Mouse (Mus musculus) hindbrain, embryonic 12.5 days (tissue): Measurements from ENCODE around the gene Pklr. TPM values are rescaled to one million over a fixed set of nuclear protein-coding genes. Genes with fewer than 3 reads are reported as not detected.
"Not testable (repeated sequence)": the region's sequence is repeated elsewhere in the genome, so short reads cannot be mapped to it uniquely, and the experiment has no call there.

Source experiments
- ATAC-seq: fragments of 200-750 bp; cut with Nextera tagmentation; 2 replicates; pipeline ENCODE4 v1.8.0; 2017; ENCODE audit warnings: moderate TSS enrichment; ENCODE audit not compliant: low FRiP score
- H3K27ac ChIP-seq: fragments of 300-500 bp; sonication (generic); 2 replicates; pipeline ENCODE4 v1.5.1; 2016; ENCODE audit warnings: mild to moderate bottlenecking
- H3K27me3 ChIP-seq: fragments of 300-500 bp; sonication (generic); 2 replicates; pipeline ENCODE4 v1.6.1; 2016; ENCODE audit warnings: mild to moderate bottlenecking
- H3K36me3 ChIP-seq: fragments of 300-500 bp; sonication (generic); 2 replicates; pipeline ENCODE4 v1.6.1; 2016; ENCODE audit warnings: mild to moderate bottlenecking
- H3K4me1 ChIP-seq: fragments of 300-500 bp; sonication (generic); 2 replicates; pipeline ENCODE4 v1.6.1; 2016
- H3K4me2 ChIP-seq: fragments of 300-500 bp; sonication (generic); replicated peaks from 2 replicates; pipeline ENCODE4 v1.6.1; 2016; ENCODE audit warnings: mild to moderate bottlenecking
- H3K4me3 ChIP-seq: fragments of 300-500 bp; sonication (generic); 2 replicates; pipeline ENCODE4 v1.5.1; 2016; ENCODE audit warnings: mild to moderate bottlenecking
- H3K9ac ChIP-seq: fragments of 300-500 bp; sonication (generic); 2 replicates; pipeline ENCODE4 v1.6.1; 2016; ENCODE audit warnings: mild to moderate bottlenecking, moderate library complexity
- H3K9me3 ChIP-seq: fragments of 300-500 bp; sonication (generic); replicated peaks from 2 replicates; pipeline ENCODE4 v1.6.1; 2016; ENCODE audit warnings: mild to moderate bottlenecking
- WGBS: fragments of 180-500 bp; shearing (Covaris S2); methylation state at CpG from one replicate; pipeline ENCODE4 v1.1.7; 2016; 5-methylcytosine and 5-hydroxymethylcytosine counted together
- polyA plus RNA-seq: library from polyadenylated mRNA; unstranded; fragments of >200 nt; fragmentation: Nextera tagmentation; extraction: Ambion mirVana; gene quantifications from 2 replicates; pipeline ENCODE4 v1.2.1, GENCODE M21; 2016

The Pklr gene
- polyA plus RNA-seq, 1 experiment from 2014 or later: 0.96 TPM

DNA sequence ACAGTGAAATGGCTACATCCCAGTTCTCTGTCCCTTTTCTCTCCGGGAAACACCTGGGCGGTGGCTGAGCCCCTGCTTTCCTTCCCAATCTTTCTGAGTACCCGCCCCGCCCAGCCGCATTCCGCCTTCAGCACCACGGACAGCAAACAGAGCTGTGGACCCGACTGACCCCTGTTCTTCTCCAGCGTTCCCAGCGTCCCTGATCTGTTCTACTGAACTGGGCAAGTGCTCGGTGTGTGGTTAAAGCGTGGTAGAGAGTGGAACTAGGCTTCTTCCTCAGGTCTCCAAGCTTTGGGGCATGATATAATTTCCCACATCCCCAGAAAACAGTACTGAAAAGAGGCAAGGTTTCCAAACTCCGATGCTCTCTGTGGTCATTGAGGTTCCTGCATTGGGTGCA, 23.3 kb downstream of the Pklr start:
- ATAC-seq: no peak
- H3K27me3 ChIP-seq: peaks cover 17% of the 10 kb centered on the region
- WGBS: 2% methylated on average over 13 of the region's 13 CpGs
- no peak overlapping the region for H3K27ac ChIP-seq
- H3K4me3 ChIP-seq: peak overlapping the region; percentile 58
- peak overlapping the region; percentile 67 for H3K9ac ChIP-seq
- H3K9me3 ChIP-seq: no peaks in the 10 kb centered on the region
- peak overlapping the region; percentile 88 for H3K4me2 ChIP-seq
- H3K4me1 ChIP-seq: peaks cover 31% of the 10 kb centered on the region
- no peaks in the 10 kb centered on the region for H3K36me3 ChIP-seq

DNA sequence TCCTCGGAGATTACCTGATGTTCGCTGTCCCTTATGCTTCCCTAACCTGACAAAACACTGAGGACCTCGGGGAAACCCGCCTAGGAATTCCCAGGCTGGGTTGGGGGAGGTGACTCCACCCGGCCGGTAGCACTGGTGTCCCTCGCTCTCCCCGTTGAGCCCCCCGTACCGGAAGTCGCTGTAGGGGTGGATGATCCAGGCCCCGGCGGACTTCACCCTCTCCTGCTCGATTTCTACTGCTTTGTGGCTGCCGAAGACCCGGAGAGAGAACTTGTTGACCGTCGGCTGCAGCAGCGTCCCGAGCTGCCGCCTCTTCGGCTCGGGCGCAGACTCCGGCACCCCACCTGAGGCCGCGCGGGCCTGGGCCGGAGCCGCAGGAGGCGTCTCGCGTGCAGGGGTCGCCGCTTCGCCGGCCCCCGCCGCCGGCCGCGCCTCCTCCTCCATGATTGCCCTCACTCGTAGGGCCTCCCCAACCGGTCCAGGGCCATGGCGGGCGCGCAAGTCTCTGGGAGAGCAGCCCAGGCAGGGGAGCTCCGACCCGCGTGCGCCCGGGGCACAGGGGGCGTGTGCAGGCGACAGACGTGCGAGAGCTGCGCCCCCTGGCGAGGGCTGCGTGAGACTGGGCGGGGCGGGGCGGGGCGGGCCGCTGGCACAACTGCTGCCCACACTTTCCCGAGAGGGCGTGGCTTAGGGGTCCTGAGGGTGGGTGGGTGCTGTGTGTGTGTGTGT, 23.8 kb downstream of the Pklr start, which contains the start of gene Hcn3:
TSS of gene Hcn3 (minus strand) at position 581 of the 729 bp plus-strand sequence.
- no peaks in the 10 kb centered on the region for H3K36me3 ChIP-seq
- peaks cover 17% of the 10 kb centered on the region for H3K27me3 ChIP-seq
- ATAC-seq: peak; percentile 82
- no peaks in the 10 kb centered on the region for H3K9me3 ChIP-seq
- peak within 1 kb of the TSS; percentile 58 for H3K4me3 ChIP-seq
- peak within 1 kb of the TSS; percentile 67 for H3K9ac ChIP-seq
- peak within 1 kb of the TSS; percentile 52; the same call in 1 of the 2 replicates for H3K27ac ChIP-seq
- WGBS: under 1% methylated on average over 63 of the region's 66 CpGs
- H3K4me2 ChIP-seq: peak within 1 kb of the TSS; percentile 88
- H3K4me1 ChIP-seq: peaks cover 31% of the 10 kb centered on the region

DNA sequence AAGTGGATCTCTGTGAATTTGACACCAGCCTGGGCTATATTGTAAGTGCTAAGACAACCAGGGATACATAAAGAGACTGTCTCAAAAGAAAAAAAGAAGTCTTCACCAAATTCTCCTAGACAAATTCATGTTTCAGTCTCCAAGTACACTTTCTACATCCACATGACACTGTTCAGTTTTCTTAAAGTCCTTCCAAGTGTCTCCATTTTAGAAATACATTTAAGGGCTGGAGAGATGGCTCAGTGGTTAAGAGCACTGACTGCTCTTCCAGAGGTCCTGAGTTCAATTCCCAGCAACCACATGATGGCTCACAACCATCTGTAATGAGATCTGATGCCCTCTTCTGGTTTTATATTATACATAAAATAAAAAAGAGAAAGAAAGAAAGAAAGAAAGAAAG, 25.3 kb downstream of the Pklr start:
- H3K4me3 ChIP-seq, ATAC-seq, H3K27ac ChIP-seq, H3K9ac ChIP-seq, H3K36me3 ChIP-seq, H3K4me2 ChIP-seq, H3K9me3 ChIP-seq: not testable (repeated sequence)
- H3K27me3 ChIP-seq: peaks cover 12% of the 10 kb centered on the region
- H3K4me1 ChIP-seq: peaks cover 41% of the 10 kb centered on the region

DNA sequence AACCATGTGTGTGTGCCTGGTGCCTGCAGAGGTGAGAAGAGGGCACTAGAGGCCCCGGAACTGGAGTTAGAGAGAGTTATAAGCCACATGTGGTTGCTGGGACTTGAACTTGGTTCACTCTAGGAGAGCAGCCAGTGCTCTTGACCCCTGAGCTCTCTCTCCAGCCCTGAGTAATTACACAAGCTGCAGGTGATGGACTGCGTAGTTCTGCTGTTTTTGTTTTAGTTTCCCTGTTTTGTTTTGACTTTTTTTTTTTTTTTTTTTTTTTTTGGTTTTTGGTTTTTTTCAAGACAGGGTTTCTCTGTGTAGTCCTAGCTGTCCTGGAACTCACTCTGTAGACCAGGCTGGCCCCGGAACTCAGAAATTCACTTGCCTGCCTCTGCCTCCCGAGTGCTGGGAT, 25.8 kb downstream of the Pklr start:
- H3K27me3 ChIP-seq: peaks cover 12% of the 10 kb centered on the region
- H3K9me3 ChIP-seq: no peaks in the 10 kb centered on the region
- H3K4me3 ChIP-seq: no peak overlapping the region
- peaks cover 3% of the 10 kb centered on the region; the same call in 1 of the 2 replicates for H3K36me3 ChIP-seq
- H3K9ac ChIP-seq: no peak overlapping the region
- no peak overlapping the region for H3K4me2 ChIP-seq
- peaks cover 47% of the 10 kb centered on the region for H3K4me1 ChIP-seq
- 81% methylated on average over 4 of the region's 4 CpGs for WGBS
- no peak for ATAC-seq
- no peak overlapping the region for H3K27ac ChIP-seq

DNA sequence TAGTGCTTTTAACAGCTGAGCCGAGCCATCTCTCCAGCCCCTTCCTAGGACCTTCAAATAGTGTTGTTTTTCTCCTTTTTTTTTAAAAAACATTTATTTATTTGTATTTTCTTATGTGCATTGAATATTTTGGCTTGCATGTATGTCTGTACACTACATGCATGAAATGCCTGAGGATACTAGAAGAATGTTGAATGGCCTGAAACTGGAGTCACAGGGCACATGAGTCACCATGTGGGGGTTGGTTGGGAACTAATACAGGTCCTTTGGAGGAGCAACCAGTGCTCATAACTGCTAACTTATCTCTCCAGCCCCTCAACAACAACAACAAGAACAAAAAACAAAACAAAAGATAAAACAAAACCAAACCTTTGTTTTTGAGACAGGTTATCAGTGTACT, 27.2 kb downstream of the Pklr start:
- no peak overlapping the region for H3K9ac ChIP-seq
- peaks cover 13% of the 10 kb centered on the region for H3K36me3 ChIP-seq
- no peak overlapping the region for H3K27ac ChIP-seq
- peaks cover 12% of the 10 kb centered on the region for H3K27me3 ChIP-seq
- no peaks in the 10 kb centered on the region for H3K9me3 ChIP-seq
- ATAC-seq: no peak
- H3K4me1 ChIP-seq: peaks cover 47% of the 10 kb centered on the region
- 68% methylated on average over 1 of the region's 1 CpGs for WGBS
- H3K4me3 ChIP-seq: no peak overlapping the region
- no peak overlapping the region for H3K4me2 ChIP-seq

DNA sequence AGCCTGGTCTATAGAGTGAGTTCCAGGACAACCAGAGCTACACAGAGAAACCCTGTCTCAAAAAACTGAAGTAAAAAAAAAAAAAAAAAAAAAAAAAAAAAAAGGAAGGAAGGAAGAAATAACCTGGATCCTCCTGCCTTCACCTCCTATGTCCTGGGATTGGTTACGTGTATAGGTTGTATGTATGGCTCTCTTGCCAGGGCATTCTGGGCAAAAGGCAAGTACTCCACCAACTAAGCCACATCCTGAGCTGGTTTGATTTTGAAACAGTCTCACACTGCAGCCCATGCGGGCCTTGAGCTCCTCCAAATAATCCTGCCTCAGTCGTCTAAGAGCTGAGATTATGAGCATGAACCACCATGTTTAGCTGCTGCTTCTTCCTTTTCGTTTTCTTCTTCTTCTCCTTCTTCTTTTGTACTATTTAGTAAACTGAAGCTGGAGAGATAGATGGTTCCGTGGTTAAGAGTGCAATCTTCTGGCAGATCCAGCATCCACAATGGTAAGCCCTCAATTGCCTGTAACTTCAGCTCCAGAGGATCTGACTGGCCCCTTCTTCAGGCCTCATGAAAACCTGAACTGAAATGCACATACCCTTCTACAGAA, 27.8 kb downstream of the Pklr start:
- Histone ChIP-seq H3K4me1 (peaks cover 41% of the 10 kb centered on the region), H3K4me2 (peak overlapping the region; percentile 58), H3K36me3 (peaks cover 19% of the 10 kb centered on the region), H3K27me3 (peaks cover 5% of the 10 kb centered on the region), H3K9ac (peak overlapping the region; percentile 98), H3K9me3 (no peaks in the 10 kb centered on the region), H3K27ac (peak overlapping the region; percentile 96; the same call in 1 of the 2 replicates), H3K4me3 (peak overlapping the region; percentile 92; the same call in 1 of the 2 replicates)
- 75% methylated on average over 5 of the region's 5 CpGs for WGBS
- ATAC-seq: no peak

DNA sequence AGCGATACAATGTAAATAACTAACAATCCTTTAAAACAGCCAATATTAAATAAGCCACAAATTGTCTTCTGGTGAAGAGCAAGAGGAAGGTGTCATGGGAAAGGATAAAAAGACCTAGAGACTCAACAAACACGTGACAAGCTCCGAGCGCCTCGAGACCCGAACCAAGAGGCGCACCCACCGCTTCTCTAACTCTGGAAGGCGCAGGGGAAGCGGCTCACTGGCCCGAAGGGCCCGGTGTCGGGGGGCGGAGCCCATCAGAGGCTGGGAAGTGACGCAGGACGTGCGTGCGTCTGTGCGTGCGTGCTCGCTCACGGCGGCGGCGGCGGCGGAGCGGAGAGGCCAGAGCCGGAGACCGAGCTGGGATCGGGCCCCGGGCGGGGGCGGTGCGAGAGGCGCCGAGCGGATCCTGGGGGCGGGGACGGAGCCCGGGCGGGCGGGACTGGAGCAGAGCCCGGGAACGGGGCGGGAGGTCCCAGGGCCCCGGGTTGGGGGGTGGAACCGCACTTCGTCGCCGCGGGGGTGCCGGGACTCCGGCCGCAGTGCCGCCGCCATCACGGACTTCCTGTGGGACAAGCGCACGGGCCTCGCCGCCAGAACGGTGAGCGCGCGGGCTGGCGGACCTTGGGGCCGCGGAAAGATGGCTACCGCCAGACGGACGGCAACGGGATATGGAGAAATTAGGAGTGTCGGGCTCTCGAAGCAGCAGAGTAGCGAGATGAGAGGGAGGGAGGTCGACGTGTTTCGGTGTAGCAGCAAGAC, 28.7 kb downstream of the Pklr start, which contains the start of gene Clk2:
TSS of gene Clk2 (plus strand) at position 290 of the 762 bp plus-strand sequence.
- Histone ChIP-seq H3K9ac (peak within 1 kb of the TSS; percentile 98), H3K4me2 (peak within 1 kb of the TSS; percentile 58), H3K27ac (peak within 1 kb of the TSS; percentile 96), H3K4me1 (peaks cover 31% of the 10 kb centered on the region), H3K36me3 (peaks cover 29% of the 10 kb centered on the region), H3K27me3 (no peaks in the 10 kb centered on the region), H3K4me3 (peak within 1 kb of the TSS; percentile 92), H3K9me3 (no peaks in the 10 kb centered on the region)
- peak; percentile 92 for ATAC-seq
- 1% methylated on average over 78 of the region's 79 CpGs for WGBS

DNA sequence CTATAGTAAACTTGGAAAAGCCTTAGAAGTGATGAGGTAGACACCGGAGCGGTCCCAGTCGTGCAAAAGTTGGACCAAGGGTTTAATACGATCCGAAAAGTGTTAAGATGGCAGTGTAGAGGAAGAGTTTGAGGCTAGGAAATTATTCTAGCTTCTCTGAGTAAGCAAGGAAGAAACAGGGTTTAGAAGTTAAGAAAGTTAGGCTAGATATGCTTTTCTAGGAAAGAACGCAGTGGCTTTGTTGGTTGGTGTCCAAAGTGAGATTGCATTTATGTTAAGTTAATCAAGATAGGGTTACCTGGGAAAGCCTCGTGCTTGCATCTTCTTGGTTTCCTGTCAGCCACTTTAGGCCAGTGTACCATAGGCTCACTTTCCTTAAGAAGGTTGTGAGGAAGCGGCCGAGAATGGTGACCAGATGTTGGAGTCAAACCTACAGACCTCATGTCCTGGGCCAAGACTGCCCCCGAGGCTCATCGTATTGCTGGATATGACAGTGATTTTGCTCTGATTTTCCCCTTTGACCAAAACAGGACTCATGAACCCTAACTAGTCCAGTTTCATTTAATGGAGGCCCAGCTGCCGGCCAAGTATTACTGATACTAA, 29.4 kb downstream of the Pklr start:
- Histone ChIP-seq H3K27ac (peak overlapping the region; percentile 96), H3K9ac (peak overlapping the region; percentile 98), H3K4me2 (peak overlapping the region; percentile 58), H3K27me3 (no peaks in the 10 kb centered on the region), H3K4me3 (peak overlapping the region; percentile 92), H3K9me3 (no peaks in the 10 kb centered on the region), H3K4me1 (peaks cover 26% of the 10 kb centered on the region), H3K36me3 (peaks cover 36% of the 10 kb centered on the region)
- ATAC-seq: no peak
- WGBS: 30% methylated on average over 12 of the region's 12 CpGs

DNA sequence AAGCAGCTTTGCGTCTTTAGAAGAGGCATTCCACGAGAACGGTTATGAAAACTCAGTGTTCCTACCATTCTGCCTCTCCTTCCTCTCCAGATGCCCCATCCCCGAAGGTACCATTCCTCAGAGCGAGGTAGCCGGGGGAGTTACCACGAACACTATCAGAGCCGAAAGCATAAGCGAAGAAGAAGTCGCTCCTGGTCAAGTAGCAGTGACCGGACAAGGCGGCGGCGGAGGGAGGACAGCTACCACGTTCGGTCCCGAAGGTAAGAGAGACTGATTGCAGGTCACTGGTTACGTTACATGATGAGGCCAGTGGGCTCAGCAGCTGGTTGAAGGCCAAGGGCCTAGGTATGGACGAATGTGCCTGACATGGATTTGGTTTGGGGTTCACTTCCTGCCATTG, 31.0 kb downstream of the Pklr start:
- peaks cover 25% of the 10 kb centered on the region for H3K4me1 ChIP-seq
- ATAC-seq: no peak
- H3K4me3 ChIP-seq: no peak overlapping the region
- H3K36me3 ChIP-seq: peaks cover 50% of the 10 kb centered on the region
- WGBS: 94% methylated on average over 19 of the region's 19 CpGs
- no peak overlapping the region for H3K4me2 ChIP-seq
- H3K27me3 ChIP-seq: no peaks in the 10 kb centered on the region
- no peak overlapping the region for H3K27ac ChIP-seq
- no peak overlapping the region; the same call in 1 of the 2 replicates for H3K9ac ChIP-seq
- H3K9me3 ChIP-seq: no peaks in the 10 kb centered on the region

DNA sequence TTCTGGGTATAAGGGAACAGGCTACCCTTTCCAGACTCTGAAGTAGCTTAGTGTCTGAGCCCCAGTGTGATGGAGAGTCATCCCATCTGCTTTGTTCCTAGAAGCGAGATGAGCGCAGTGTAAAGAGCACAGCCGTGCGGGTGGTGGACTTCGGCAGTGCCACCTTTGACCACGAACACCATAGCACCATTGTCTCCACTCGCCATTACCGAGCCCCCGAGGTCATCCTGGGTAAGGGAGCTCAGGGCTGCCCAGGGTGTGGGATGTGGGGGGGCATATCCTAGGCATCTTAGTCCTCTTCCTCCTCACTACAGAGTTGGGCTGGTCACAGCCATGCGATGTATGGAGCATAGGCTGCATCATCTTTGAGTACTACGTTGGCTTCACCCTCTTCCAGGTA, 38.9 kb downstream of the Pklr start:
- H3K36me3 ChIP-seq: peaks cover 78% of the 10 kb centered on the region
- H3K27me3 ChIP-seq: no peaks in the 10 kb centered on the region
- 90% methylated on average over 11 of the region's 11 CpGs for WGBS
- no peak overlapping the region for H3K4me3 ChIP-seq
- no peak overlapping the region for H3K9ac ChIP-seq
- ATAC-seq: no peak
- no peaks in the 10 kb centered on the region for H3K9me3 ChIP-seq
- H3K4me2 ChIP-seq: no peak overlapping the region
- peaks cover 14% of the 10 kb centered on the region for H3K4me1 ChIP-seq
- no peak overlapping the region for H3K27ac ChIP-seq

DNA sequence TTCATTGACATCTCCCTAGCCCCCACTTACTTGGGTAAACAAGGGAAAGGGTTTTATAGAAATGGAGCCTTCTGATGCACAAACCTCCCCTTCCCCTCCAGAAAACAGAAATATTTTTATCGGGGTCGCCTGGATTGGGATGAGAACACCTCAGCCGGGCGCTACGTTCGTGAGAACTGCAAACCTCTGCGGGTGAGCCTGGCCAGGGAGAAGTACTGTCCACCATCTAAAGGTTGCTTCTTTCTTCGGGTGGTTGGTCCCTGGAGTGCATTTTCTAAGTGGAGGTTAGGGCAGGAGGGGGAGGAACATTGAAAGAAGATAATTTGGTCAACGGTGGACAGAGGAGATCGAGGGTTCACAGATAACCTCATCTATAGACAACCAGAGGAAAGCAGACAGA, 39.6 kb downstream of the Pklr start:
- 91% methylated on average over 10 of the region's 10 CpGs for WGBS
- H3K9me3 ChIP-seq: no peaks in the 10 kb centered on the region
- H3K27ac ChIP-seq: no peak overlapping the region
- H3K4me2 ChIP-seq: no peak overlapping the region
- H3K4me1 ChIP-seq: peaks cover 14% of the 10 kb centered on the region
- H3K27me3 ChIP-seq: no peaks in the 10 kb centered on the region
- H3K9ac ChIP-seq: no peak overlapping the region
- H3K4me3 ChIP-seq: no peak overlapping the region
- peaks cover 78% of the 10 kb centered on the region for H3K36me3 ChIP-seq
- no peak for ATAC-seq

DNA sequence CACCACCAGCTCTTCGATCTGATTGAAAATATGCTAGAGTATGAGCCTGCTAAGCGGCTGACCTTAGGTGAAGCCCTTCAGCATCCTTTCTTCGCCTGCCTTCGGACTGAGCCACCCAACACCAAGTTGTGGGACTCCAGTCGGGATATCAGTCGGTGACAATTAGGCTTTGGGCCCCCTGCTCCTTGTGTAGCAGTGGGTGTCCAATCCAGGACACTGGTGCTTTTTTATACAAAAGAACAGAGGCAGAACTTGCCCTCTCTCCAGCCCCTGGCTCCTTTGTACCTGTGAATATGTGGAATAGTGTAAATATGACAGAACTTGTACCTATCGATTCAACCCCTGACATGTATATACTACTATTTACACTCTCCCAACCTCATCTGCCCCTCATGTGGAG, 40.5 kb downstream of the Pklr start:
- Histone ChIP-seq H3K4me3 (no peak overlapping the region), H3K9ac (no peak overlapping the region), H3K4me2 (no peak overlapping the region), H3K4me1 (peaks cover 14% of the 10 kb centered on the region), H3K9me3 (no peaks in the 10 kb centered on the region), H3K27me3 (no peaks in the 10 kb centered on the region), H3K27ac (no peak overlapping the region), H3K36me3 (peaks cover 79% of the 10 kb centered on the region)
- no peak for ATAC-seq
- 86% methylated on average over 7 of the region's 7 CpGs for WGBS
